Mouse (Mus musculus): ENCODE measurements around the gene Fcgr1. TPM values are rescaled to one million over a fixed set of nuclear protein-coding genes. Genes with fewer than 3 reads are reported as not detected.
"Not testable (repeated sequence)": the region's sequence is repeated elsewhere in the genome, so short reads cannot be mapped to it uniquely, and the experiment has no call there.

Gene Fcgr1
- polyA plus RNA-seq, 1 experiment from 2014 or later: 3.8 TPM

DNA sequence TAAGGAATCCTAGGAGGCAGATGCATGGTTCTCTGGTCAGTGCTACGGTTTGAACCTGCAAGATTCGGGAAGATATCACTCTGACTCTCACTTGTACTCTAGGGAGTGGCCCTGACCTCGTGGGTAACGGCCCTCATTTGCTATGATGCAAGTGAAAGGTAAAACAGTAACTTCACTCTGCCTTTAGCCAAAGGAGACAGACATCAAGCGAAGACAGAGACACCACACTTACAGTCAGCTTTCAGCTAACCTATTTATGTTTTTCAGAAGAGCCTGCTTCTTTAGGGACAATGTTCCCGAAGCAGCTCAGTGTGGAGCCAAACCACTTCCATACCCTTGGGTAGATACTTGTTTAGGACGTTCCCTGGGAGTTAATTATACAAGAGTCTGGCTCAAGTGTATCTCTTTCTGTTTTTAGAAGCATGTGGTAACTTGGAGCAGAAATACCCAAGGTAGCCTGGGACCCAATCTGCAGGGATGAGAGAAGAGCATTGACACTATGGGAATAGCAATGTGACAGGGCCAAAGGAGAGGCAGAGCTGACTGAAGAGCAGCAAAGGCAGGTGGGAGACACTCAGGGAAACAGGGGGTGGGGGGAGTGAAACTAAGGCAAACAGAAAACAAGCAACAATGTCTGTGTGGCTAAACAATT is 49.7 kb downstream of the Fcgr1 start:
- no peak for ATAC-seq (ENCODE audit: low FRiP score, low TSS enrichment)
- no peaks in the 10 kb centered on the region for H3K36me3 ChIP-seq (ENCODE audit: control insufficient read depth, insufficient read depth, low read length)
- H3K27ac ChIP-seq (replicated peaks): peak overlapping the region; percentile 92
- peak overlapping the region; percentile 56 for H3K4me2 ChIP-seq (replicated peaks; ENCODE audit: low read depth)
- H3K4me3 ChIP-seq (ENCODE audit: low read depth, low read length): peak overlapping the region; percentile 46; the same call in 1 of the 2 replicates
- WGBS: 69% methylated on average over 7 of the region's 7 CpGs
- 0 out of 2 replicates have a peak, but pooled peaks cover 3% of the 10 kb centered on the region for H3K4me1 ChIP-seq (replicated peaks; ENCODE audit: control insufficient read depth, insufficient read depth)
- no peak for DNase-seq (ENCODE audit: low spot score)
- peak overlapping the region; percentile 65 for H3K9ac ChIP-seq (ENCODE audit: low read length)
- H3K27me3 ChIP-seq (ENCODE audit: control insufficient read depth, insufficient read depth, low read length): no peaks in the 10 kb centered on the region
- TF ChIP-seq CTCF (IDR thresholded peaks at IDR 0.05; ENCODE audit: low read depth): no peak
- no peaks in the 10 kb centered on the region for H3K9me3 ChIP-seq (ENCODE audit: control insufficient read depth, low read length)

DNA sequence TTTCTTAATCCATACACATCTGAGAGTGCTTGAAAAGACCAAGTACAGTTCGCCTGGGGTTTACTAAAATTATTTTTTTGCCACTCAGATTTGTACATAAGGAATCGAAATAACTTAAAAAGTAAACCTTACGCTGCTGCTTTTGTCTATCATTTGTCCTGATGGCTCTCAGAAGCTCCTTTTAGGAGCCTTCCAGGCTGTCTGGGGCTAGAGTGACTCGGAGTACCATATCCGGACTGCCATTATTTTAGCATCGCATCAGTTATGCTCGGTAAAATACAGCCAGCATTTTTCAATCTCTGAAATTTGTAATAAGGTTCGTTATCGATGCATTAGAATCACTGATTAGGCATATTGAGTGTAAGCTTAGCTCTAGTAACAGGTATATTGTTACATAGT is 53.0 kb downstream of the Fcgr1 start:
- Histone ChIP-seq H3K4me2 (replicated peaks; ENCODE audit: low read depth) (peak overlapping the region; percentile 30), H3K27me3 (ENCODE audit: control insufficient read depth, insufficient read depth, low read length) (no peaks in the 10 kb centered on the region), H3K4me3 (ENCODE audit: low read depth, low read length) (peak overlapping the region; percentile 12), H3K9ac (ENCODE audit: low read length) (0 out of 2 replicates have a peak overlapping the region, but pooled peaks have one; percentile 35), H3K27ac (replicated peaks) (peak overlapping the region; percentile 59), H3K9me3 (ENCODE audit: control insufficient read depth, low read length) (no peaks in the 10 kb centered on the region), H3K4me1 (replicated peaks; ENCODE audit: control insufficient read depth, insufficient read depth) (0 out of 2 replicates have a peak, but pooled peaks cover 3% of the 10 kb centered on the region), H3K36me3 (ENCODE audit: control insufficient read depth, insufficient read depth, low read length) (no peaks in the 10 kb centered on the region)
- TF ChIP-seq CTCF (IDR thresholded peaks at IDR 0.05; ENCODE audit: low read depth) (no peak), EP300 (optimal IDR thresholded peaks at IDR 0.05) (no peak)
- WGBS: 72% methylated on average over 9 of the region's 9 CpGs
- ATAC-seq (ENCODE audit: low FRiP score, low TSS enrichment): no peak
- DNase-seq (ENCODE audit: low spot score): no peak

DNA sequence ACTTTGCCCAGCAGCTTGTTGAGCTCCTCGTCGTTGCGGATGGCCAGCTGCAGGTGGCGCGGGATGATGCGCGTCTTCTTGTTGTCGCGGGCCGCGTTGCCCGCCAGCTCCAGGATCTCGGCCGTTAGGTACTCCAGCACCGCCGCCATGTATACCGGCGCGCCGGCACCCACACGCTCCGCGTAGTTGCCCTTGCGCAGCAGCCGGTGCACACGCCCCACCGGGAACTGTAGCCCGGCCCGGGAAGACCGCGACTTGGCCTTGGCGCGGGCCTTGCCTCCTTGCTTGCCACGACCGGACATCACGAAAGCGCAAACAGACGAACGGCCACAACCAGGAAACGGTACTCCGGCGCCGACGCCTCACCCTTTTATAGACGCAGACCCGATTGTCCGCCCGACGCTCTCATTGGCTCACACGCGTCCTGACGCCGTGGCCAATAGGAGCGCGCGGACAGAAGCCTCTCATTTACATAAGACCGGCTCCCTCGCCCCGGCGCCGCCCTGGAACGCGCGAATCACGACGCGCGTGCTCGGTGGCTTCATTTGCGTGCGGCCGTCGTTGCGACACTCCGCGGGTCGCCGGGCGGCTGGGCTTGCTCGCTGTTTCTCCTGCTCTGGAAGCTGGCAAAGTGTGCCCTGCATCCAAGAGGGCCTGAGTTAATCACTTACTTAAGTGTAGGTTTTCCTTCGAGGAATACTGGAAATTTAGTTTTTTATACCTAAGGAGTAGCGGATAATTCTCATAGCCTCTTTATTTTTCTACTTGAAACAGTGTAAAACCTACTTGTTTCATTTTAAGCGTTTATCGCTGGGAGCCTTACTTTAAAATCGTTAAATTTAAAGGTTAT is 53.6 kb downstream of the Fcgr1 start, which contains the start of gene Hist2h2aa2:
Gene Hist2h2aa2 (minus strand): TSS at position 328 of the 850 bp plus-strand sequence.
- not testable (repeated sequence) for H3K4me1 ChIP-seq (replicated peaks; ENCODE audit: control insufficient read depth, insufficient read depth); H3K36me3 ChIP-seq (ENCODE audit: control insufficient read depth, insufficient read depth, low read length); H3K27me3 ChIP-seq (ENCODE audit: control insufficient read depth, insufficient read depth, low read length); H3K9me3 ChIP-seq (ENCODE audit: control insufficient read depth, low read length)
- Histone ChIP-seq H3K4me3 (ENCODE audit: low read depth, low read length) (peak within 1 kb of the TSS; percentile 27), H3K4me2 (replicated peaks; ENCODE audit: low read depth) (peak within 1 kb of the TSS; percentile 30), H3K9ac (ENCODE audit: low read length) (0 out of 2 replicates have a peak within 1 kb of the TSS, but pooled peaks have one; percentile 35), H3K27ac (replicated peaks) (peak within 1 kb of the TSS; percentile 65)
- ATAC-seq (ENCODE audit: low FRiP score, low TSS enrichment) (peak; percentile 87), DNase-seq (ENCODE audit: low spot score) (peak; percentile 76)
- WGBS: 5% methylated on average over 19 of the region's 85 CpGs

DNA sequence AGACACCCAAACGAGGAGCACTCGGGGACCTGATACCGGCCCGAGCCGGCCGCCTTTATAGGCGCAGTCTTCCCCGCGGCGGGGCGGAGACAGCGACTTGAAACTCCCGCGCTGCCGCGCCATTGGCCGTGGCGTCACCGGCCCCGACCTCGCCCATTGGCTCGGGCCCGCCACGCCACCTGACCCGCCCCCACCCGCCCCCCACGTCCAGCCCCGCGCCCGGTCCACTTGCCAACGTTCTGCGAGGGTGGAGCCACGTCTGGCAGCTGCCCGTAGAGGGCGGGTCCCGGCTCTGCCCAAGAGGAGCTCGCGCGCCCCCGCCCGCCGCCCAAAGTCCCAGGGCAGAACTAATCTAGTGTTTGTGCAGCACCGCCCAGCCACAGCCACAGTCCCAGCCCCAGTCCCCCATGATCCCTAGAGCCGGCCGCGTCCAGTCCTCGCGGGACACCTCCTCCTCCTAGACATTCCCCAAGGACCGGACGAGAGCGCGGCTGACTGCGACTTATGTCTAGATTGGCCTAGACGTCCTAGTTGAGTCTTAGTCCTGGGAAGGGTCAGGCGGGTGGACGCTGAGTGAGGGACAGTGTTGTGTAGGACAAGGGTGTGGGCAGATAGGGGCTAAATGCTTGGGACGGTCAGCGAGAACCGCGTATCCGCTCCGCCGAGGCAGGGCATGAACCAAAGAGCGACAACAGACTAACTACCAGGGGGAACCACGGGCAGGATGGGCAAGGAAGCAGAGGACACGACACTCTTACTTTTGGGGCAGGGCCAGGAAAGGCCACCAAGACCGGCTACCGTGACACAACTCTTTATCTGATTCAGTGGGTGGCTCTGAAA is 54.6 kb downstream of the Fcgr1 start, which contains the start of gene Hist2h3c2:
Gene Hist2h3c2 (minus strand): TSS at position 174 of the 840 bp plus-strand sequence.
- DNase-seq (ENCODE audit: low spot score); H3K27me3 ChIP-seq (ENCODE audit: control insufficient read depth, insufficient read depth, low read length); H3K9me3 ChIP-seq (ENCODE audit: control insufficient read depth, low read length); H3K4me1 ChIP-seq (replicated peaks; ENCODE audit: control insufficient read depth, insufficient read depth); H3K36me3 ChIP-seq (ENCODE audit: control insufficient read depth, insufficient read depth, low read length): not testable (repeated sequence)
- H3K4me3 ChIP-seq (ENCODE audit: low read depth, low read length): peak within 1 kb of the TSS; percentile 30
- WGBS: 0% methylated on average over 6 of the region's 68 CpGs
- peak; percentile 94 for ATAC-seq (ENCODE audit: low FRiP score, low TSS enrichment)
- H3K27ac ChIP-seq (replicated peaks): peak within 1 kb of the TSS; percentile 65; the same call in 1 of the 2 replicates
- peak within 1 kb of the TSS; percentile 43 for H3K9ac ChIP-seq (ENCODE audit: low read length)
- H3K4me2 ChIP-seq (replicated peaks; ENCODE audit: low read depth): peak within 1 kb of the TSS; percentile 40

DNA sequence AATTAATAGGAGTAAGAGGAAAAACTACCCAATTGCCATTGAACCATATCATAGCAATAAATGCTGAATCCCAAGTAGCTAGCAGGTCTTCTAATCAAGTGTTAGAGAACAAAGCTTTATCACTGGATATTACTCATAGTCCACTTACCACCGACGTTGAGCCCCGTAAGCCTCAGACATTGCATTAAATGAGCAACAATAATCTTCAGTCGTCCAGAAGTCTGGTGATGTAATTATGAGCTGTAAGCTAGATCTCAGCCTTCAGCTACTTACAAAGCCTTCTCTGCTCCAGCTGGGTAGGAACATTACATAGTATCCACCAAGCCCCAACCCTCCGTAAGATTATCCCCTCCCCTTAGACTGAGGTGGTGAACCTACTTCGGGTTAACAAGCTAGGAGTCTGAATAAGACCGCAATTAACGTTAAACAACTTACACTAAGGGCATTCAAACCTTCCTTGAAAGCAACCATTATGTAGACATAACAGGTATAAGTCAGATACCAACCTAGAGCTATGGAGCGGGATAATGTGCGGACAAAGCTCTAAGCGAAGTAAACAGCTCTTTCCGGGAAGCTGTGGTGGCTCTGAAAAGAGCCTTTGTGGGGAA is 55.8 kb downstream of the Fcgr1 start:
- Histone ChIP-seq H3K27ac (replicated peaks) (peak overlapping the region; percentile 8; the same call in 1 of the 2 replicates), H3K4me2 (replicated peaks; ENCODE audit: low read depth) (peak overlapping the region; percentile 40), H3K36me3 (ENCODE audit: control insufficient read depth, insufficient read depth, low read length) (no peaks in the 10 kb centered on the region), H3K4me1 (replicated peaks; ENCODE audit: control insufficient read depth, insufficient read depth) (no peaks in the 10 kb centered on the region), H3K9me3 (ENCODE audit: control insufficient read depth, low read length) (no peaks in the 10 kb centered on the region), H3K4me3 (ENCODE audit: low read depth, low read length) (peak overlapping the region; percentile 30), H3K27me3 (ENCODE audit: control insufficient read depth, insufficient read depth, low read length) (no peaks in the 10 kb centered on the region), H3K9ac (ENCODE audit: low read length) (peak overlapping the region; percentile 43)
- DNase-seq (ENCODE audit: low spot score): no peak
- TF ChIP-seq EP300 (optimal IDR thresholded peaks at IDR 0.05) (no peak), CTCF (IDR thresholded peaks at IDR 0.05; ENCODE audit: low read depth) (no peak)
- 1% methylated on average over 12 of the region's 12 CpGs for WGBS
- no peak for ATAC-seq (ENCODE audit: low FRiP score, low TSS enrichment)
